ENCODE assay signal across 9 mouse cellular contexts in genomic region chr14:50062733-50063104, GRCm38 (mm10). TPM values are rescaled to one million over a fixed set of nuclear protein-coding genes. Genes with fewer than 3 reads are reported as not detected.
DNase-seq lines count a peak whose midpoint lies in the region; ATAC-seq lines count a peak whose summit lies in the region.
"Had no signal": no experiment of that assay in that cellular context is flagged by ENCODE, and none has a peak within 500 bp of the region (broad histone marks: within the 10 kb centered on the region; RNA-seq: fewer than 3 reads in every experiment).

No protein-coding gene starts in this region.

- no peaks in the 10 kb centered on the region for H3K9me3 ChIP-seq in kidney, embryonic 16.5 days (ENCODE audit: low read length)
- no peaks in the 10 kb centered on the region for H3K9me3 ChIP-seq in embryonic facial prominence, embryonic 15.5 days (replicated peaks)
- no peaks in the 10 kb centered on the region for H3K9me3 ChIP-seq in midbrain, embryonic 13.5 days

- H3K36me3 ChIP-seq in kidney, embryonic 16.5 days (ENCODE audit: insufficient read depth, low read length), result no peaks in the 10 kb centered on the region
- H3K36me3 ChIP-seq in embryonic facial prominence, embryonic 15.5 days, result no peaks in the 10 kb centered on the region
- H3K36me3 ChIP-seq in midbrain, embryonic 13.5 days, result no peaks in the 10 kb centered on the region

- no peaks in the 10 kb centered on the region for H3K4me1 ChIP-seq in kidney, embryonic 16.5 days (ENCODE audit: insufficient read depth, low read length)
- H3K4me1 ChIP-seq in embryonic facial prominence, embryonic 15.5 days, result no peaks in the 10 kb centered on the region
- H3K4me1 ChIP-seq in midbrain, embryonic 13.5 days (replicated peaks), result peaks cover 7% of the 10 kb centered on the region; the same call in 1 of the 2 replicates

- H3K27me3 ChIP-seq in kidney, embryonic 16.5 days (ENCODE audit: insufficient read depth, low read length), result no peaks in the 10 kb centered on the region
- H3K27me3 ChIP-seq in embryonic facial prominence, embryonic 15.5 days, result no peaks in the 10 kb centered on the region
- peaks cover 7% of the 10 kb centered on the region; the same call in 1 of the 2 replicates for H3K27me3 ChIP-seq in midbrain, embryonic 13.5 days

- no peak overlapping the region; the same call in 1 of the 2 replicates for H3K27ac ChIP-seq in kidney, embryonic 16.5 days (ENCODE audit: low read length)
- H3K27ac ChIP-seq in embryonic facial prominence, embryonic 15.5 days (replicated peaks), result peak overlapping the region; percentile 90
- no peak overlapping the region for H3K27ac ChIP-seq in midbrain, embryonic 13.5 days

- ATAC-seq in kidney, embryonic 16.5 days (ENCODE audit: low FRiP score, low TSS enrichment), result peak; percentile 36; the same call in 1 of the 2 replicates
- 0 out of 2 replicates have a peak, but pooled peaks have one; percentile 12 for ATAC-seq in embryonic facial prominence, embryonic 15.5 days (ENCODE audit: insufficient number of reproducible peaks, low FRiP score, low TSS enrichment, low read depth)
- peak; percentile 31; the same call in 1 of the 2 replicates for ATAC-seq in midbrain, embryonic 13.5 days
- no peak for ATAC-seq in inflammation-experienced regulatory T-cells, adult 6 months

- no peak overlapping the region for H3K9ac ChIP-seq in kidney, embryonic 16.5 days (replicated peaks; ENCODE audit: low read length)
- H3K9ac ChIP-seq in embryonic facial prominence, embryonic 15.5 days, result no peak overlapping the region
- peak overlapping the region; percentile 72; the same call in 1 of the 2 replicates for H3K9ac ChIP-seq in midbrain, embryonic 13.5 days (replicated peaks)

- WGBS in kidney, embryonic 16.5 days, result under 1% methylated on average over 4 of the region's 4 CpGs
- under 1% methylated on average over 4 of the region's 4 CpGs for WGBS in embryonic facial prominence, embryonic 15.5 days
- WGBS in midbrain, embryonic 13.5 days, result 1% methylated on average over 4 of the region's 4 CpGs

- DNase-seq in kidney, adult 18-20 months, result no peak
- DNase-seq in hindlimb bud, embryonic 11.5 days (ENCODE audit: extremely low spot score, low read depth, low spot score), result peak; percentile 42
- no peak for DNase-seq in urinary bladder, postnatal 14 days (ENCODE audit: low spot score)
- no peak for DNase-seq in natural killer cell, adult 2 months (ENCODE audit: low spot score in 2 of 2)

- H3K4me2 ChIP-seq in kidney, embryonic 16.5 days (replicated peaks; ENCODE audit: low read depth, low read length), result peak overlapping the region; percentile 86
- peak overlapping the region; percentile 85 for H3K4me2 ChIP-seq in embryonic facial prominence, embryonic 15.5 days (replicated peaks)
- peak overlapping the region; percentile 80 for H3K4me2 ChIP-seq in midbrain, embryonic 13.5 days (replicated peaks)

- peak overlapping the region; percentile 79 for H3K4me3 ChIP-seq in kidney, embryonic 16.5 days (ENCODE audit: low read length)
- peak overlapping the region; percentile 74 for H3K4me3 ChIP-seq in embryonic facial prominence, embryonic 15.5 days (replicated peaks)
- peak overlapping the region; percentile 77 for H3K4me3 ChIP-seq in midbrain, embryonic 13.5 days (replicated peaks)

RNA-seq across cellular contexts. Expression of gene Olfr725, which starts 22.5 kb away (rescaled TPM):
- polyA plus RNA-seq in kidney, embryonic 16.5 days (2015; fragmentation: Nextera tagmentation; extraction: Ambion mirVana), result not detected in 2 replicates
- not detected in 2 replicates for polyA plus RNA-seq in embryonic facial prominence, embryonic 15.5 days (2015; fragmentation: Nextera tagmentation; extraction: Ambion mirVana)
- polyA plus RNA-seq in midbrain, embryonic 13.5 days (2015; fragmentation: Nextera tagmentation; extraction: Ambion mirVana), result not detected in 2 replicates
- polyA plus RNA-seq in inflammation-experienced regulatory T-cells, adult 6 months (2017; shearing (Covaris generic)), result not detected
- polyA plus RNA-seq: gonadal fat pad, adult 2 months had no signal

RNA-seq across cellular contexts. Expression of gene Olfr726, which starts 28.0 kb away (rescaled TPM):
- not detected in 2 replicates for polyA plus RNA-seq in kidney, embryonic 16.5 days (2015; fragmentation: Nextera tagmentation; extraction: Ambion mirVana)
- polyA plus RNA-seq in embryonic facial prominence, embryonic 15.5 days (2015; fragmentation: Nextera tagmentation; extraction: Ambion mirVana), result 0.11 TPM in 1 of 2 replicates, not detected in the other
- not detected in 2 replicates for polyA plus RNA-seq in midbrain, embryonic 13.5 days (2015; fragmentation: Nextera tagmentation; extraction: Ambion mirVana)
- not detected for polyA plus RNA-seq in inflammation-experienced regulatory T-cells, adult 6 months (2017; shearing (Covaris generic))
- polyA plus RNA-seq: gonadal fat pad, adult 2 months had no signal
